Mouse (Mus musculus): Measurements from ENCODE around the gene Scgb1b7. TPM values are rescaled to one million over a fixed set of nuclear protein-coding genes. Genes with fewer than 3 reads are reported as not detected.
"Not testable (repeated sequence)": the region's sequence is repeated elsewhere in the genome, so short reads cannot be mapped to it uniquely, and the experiment has no call there.

The Scgb1b7 gene
- not detected for total RNA-seq (2021)

GRCm38 (mm10) chr7:31712365-31712764, at the start of gene Scgb1b7:
Gene Scgb1b7, plus strand, starts transcription at chr7:31712665.
- DNase-seq (ENCODE audit: low spot score); intact Hi-C loops (cut with DNase I): not testable (repeated sequence)

DNA sequence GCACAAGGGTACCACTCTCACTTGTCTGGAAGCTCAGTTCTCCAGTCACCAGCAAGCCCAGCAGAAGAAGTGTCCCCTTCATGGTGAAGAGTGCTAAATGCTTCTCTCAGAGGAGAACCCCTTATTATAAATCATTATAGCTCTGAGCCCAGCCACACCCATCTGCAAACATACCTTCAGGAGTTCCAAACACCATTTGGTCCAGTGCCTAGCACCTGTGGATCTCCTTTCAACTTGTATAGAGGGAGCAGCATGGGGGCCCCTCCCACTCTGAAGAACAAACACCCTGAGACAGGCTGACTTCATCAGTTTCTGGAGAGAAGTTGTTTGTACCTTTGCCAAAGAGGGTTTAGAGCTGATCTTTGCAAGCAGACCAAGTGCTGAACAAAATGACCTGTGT, 6.8 kb upstream of the Scgb1b7 start, which contains the start of gene Scgb2b7:
Gene Scgb2b7 (minus strand): TSS at position 101 of the 400 bp plus-strand sequence.
- intact Hi-C loops (cut with DNase I); DNase-seq (ENCODE audit: low spot score): not testable (repeated sequence)

Other genes starting within 250 kb of the Scgb1b7 start
- not detected for gene Scgb2b7, start 6.9 kb upstream of the Scgb1b7 start, total RNA-seq (2021)